Mouse (Mus musculus) embryonic fibroblast, embryonic 13.5 days (primary cell): ENCODE results near the gene Pdyn. TPM values are rescaled to one million over a fixed set of nuclear protein-coding genes. Genes with fewer than 3 reads are reported as not detected.

Experiments
- H3K27ac ChIP-seq: 2 replicates; pipeline ENCODE4 v1.5.1; 2012; ENCODE audit warnings: low read length, control low read depth, inconsistent platforms; ENCODE audit not compliant: insufficient read depth
- H3K4me1 ChIP-seq: 2 replicates; pipeline ENCODE4 v1.6.1; 2011; ENCODE audit warnings: low read length; ENCODE audit not compliant: control insufficient read depth, insufficient read depth
- H3K4me3 ChIP-seq: 2 replicates; pipeline ENCODE4 v1.5.1; 2011; ENCODE audit warnings: mild to moderate bottlenecking, control low read depth, low read length; ENCODE audit not compliant: insufficient read depth
- CTCF ChIP-seq: IDR thresholded peaks from 2 replicates; pipeline ENCODE4 v1.5.1; 2011; ENCODE audit warnings: mild to moderate bottlenecking, control low read depth, low read length, moderate library complexity, borderline replicate concordance; ENCODE audit not compliant: insufficient read depth
- POLR2A ChIP-seq: IDR thresholded peaks from 2 replicates; pipeline ENCODE4 v1.6.1; 2011; ENCODE audit warnings: low read depth, mild to moderate bottlenecking, control low read depth, low read length, moderate library complexity
- polyA plus RNA-seq: library from polyadenylated mRNA; stranded (reverse); fragments of >200 nt; gene quantifications from 2 replicates; pipeline ENCODE4 v1.2.4, GENCODE M21; 2011; ENCODE audit warnings: low read depth; ENCODE audit not compliant: missing spikeins, insufficient read length

The Pdyn gene
- polyA plus RNA-seq = not detected in 2 replicates

DNA sequence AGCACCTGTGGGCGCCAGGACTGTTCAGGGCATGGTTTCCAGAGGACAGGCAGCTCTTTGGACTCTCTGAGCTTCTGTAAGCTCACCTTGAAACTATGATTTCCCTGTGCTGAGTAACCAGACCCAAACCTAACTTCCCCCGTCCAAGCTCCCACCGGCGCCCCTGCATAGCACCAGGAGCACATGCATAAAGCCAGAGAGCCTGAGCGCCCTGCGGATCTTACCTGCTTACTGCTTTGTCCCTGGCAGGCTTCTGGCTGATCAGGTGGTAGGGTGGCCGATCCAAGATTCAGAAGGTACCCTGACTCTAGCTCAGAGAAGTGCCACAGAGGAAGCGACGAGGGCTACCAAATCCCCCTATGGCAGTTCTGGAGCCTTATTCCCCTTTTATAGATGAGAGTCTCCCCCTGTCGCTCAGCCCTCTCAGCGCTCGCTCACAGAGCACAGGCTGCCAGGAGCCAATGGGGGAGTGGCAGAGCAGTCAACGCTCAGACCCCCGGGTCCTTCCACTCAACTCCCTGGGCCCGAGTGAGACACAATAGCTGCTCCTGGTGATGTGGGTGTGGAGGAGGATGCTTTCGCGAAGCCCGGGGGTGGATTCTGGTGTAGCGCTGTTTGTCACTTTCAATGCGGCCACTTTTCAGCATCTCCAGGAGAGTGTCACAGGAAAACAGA is at the start of gene Pdyn:
Pdyn (minus strand) TSS at position 361 of the 675 bp plus-strand sequence.
- no peak within 1 kb of the TSS for H3K27ac ChIP-seq
- H3K4me3 ChIP-seq = no peak within 1 kb of the TSS
- H3K4me1 ChIP-seq = no peaks in the 10 kb centered on the region
- TF ChIP-seq POLR2A = no peak
- no peak for TF ChIP-seq CTCF

DNA sequence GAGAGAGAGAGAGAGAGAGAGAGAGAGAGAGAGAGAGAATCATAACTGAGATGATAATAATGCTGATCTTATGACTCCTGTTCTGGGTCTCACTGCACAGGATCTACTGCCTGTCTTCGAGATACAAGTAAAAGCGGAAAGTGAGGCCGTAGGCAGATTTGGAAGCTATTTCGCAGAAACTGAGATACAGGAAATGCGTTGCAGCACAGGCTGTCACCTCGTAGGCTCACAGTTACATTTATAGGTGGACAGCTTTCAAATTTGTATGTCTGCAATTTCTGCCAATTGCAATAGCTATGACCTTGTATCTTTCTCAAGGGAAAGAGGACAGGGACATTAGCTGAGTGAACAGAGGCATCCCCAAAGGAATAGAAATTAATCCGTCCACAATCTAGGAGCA is 42.4 kb upstream of the Pdyn start:
- no peak for TF ChIP-seq CTCF
- TF ChIP-seq POLR2A = no peak
- no peaks in the 10 kb centered on the region for H3K4me1 ChIP-seq
- H3K27ac ChIP-seq = no peak overlapping the region

DNA sequence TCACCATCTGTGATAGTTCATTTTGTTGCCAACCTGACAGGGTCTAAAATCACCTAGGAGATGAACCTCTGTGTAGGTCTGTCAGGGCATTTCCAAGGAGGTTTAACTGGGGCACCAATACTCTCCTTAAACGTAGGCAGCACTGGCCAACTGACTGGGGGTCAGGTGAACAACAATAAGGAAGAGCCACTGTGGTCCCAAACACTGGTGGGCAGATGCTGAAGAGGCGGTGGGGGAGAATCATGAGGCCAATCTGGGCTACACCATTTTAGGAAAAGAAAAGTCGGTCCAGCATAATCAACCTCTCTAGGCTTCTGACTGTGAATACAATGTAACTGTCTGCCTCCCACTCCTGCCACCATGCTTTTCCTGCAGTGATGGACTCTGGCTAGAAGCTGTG is 40.9 kb upstream of the Pdyn start:
- Histone ChIP-seq H3K4me3 (no peak overlapping the region), H3K27ac (no peak overlapping the region), H3K4me1 (no peaks in the 10 kb centered on the region)
- TF ChIP-seq POLR2A (no peak), CTCF (no peak)

More for the DNA sequence above, 42.4 kb upstream of the Pdyn start:
- no peak overlapping the region for H3K4me3 ChIP-seq

DNA sequence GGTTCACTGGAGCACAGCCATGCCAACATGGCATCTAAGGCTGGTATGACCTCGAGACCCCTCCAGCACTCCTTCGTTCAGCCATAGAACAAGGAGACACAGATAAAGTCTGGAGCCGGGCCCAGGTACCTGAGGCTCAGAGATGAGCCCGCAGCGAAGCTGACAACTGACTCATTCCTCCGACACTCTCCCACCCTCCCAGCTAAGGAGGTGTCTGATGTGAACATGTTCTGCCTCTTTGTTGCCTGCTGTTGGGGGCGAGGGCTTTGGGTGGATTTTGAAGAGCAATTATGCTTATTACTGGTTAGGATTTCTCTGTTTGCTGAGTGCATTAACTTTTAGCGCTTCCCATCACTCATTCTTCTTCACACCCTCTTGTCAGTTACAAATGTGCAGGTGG is 34.4 kb upstream of the Pdyn start:
- TF ChIP-seq CTCF (no peak), POLR2A (no peak)
- H3K4me3 ChIP-seq = no peak overlapping the region
- H3K27ac ChIP-seq = no peak overlapping the region
- H3K4me1 ChIP-seq = no peaks in the 10 kb centered on the region

DNA sequence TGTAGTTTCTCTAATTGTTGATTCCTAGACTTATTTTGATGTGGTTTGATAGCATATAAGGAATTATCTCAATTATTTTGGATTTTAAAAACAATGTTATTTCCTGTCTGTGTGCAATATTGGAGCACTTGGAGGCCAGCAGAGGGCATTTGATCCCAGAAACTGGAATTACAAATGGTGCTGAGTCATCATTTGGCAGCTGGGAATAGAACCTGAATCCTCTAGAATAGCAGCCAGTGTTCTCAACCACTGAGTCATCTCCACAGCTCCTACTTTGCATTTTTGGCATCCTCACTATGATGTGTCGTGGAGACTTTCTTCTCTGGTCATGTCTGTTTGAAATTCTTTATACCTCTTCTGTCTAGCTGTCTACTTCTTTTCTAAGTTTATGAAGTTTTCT is 30.0 kb upstream of the Pdyn start:
- no peak overlapping the region for H3K27ac ChIP-seq
- H3K4me1 ChIP-seq = no peaks in the 10 kb centered on the region
- no peak overlapping the region for H3K4me3 ChIP-seq
- no peak for TF ChIP-seq CTCF
- no peak for TF ChIP-seq POLR2A

DNA sequence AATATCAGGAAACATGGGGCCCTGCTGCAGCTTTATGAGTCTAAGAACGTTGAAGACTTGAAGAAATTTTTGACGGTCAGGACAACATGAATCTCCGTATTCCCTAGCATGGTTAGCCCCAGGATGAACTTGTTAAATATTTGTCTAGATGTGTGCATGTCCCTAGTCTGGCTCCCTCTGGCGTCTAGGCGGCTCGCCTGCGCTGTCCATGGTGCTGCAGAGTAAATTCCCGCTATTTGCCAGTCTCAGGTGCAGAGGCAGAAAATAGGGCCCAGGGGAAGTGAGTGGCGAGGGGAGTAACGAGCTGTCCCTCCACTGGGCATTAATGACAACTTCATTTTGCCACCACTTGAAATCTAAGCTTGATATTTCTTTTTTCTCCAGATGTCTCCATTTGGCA is 16.0 kb upstream of the Pdyn start:
- TF ChIP-seq POLR2A = no peak
- peak; percentile 85 for TF ChIP-seq CTCF
- Histone ChIP-seq H3K4me3 (no peak overlapping the region), H3K27ac (no peak overlapping the region), H3K4me1 (no peaks in the 10 kb centered on the region)

DNA sequence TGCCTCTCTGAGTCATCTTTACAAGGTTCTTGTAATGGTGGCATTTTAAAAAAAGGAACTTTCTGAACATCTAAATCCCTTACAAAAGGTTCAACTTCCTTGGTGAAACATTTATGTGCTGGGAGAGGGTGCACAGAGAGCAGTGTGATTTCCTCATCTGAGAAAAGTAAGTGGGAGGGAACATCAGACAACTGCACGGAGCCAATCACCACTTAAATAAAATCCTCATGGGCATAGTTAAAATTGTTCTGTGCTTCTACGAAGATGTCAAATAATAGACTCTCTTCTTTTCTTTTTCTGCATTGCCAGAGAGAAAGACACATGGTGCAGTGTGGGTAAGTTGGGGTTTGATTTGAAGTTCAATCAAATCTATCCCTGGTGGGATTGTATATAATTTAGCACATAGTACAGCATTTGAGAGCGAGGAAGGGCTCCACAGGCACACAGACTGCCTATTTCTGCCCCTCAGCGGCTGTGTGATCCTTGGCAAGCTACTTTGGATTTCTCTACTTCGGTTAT is 13.4 kb upstream of the Pdyn start:
- TF ChIP-seq CTCF (no peak), POLR2A (no peak)
- H3K4me3 ChIP-seq = no peak overlapping the region
- H3K4me1 ChIP-seq = no peaks in the 10 kb centered on the region
- H3K27ac ChIP-seq = no peak overlapping the region

DNA sequence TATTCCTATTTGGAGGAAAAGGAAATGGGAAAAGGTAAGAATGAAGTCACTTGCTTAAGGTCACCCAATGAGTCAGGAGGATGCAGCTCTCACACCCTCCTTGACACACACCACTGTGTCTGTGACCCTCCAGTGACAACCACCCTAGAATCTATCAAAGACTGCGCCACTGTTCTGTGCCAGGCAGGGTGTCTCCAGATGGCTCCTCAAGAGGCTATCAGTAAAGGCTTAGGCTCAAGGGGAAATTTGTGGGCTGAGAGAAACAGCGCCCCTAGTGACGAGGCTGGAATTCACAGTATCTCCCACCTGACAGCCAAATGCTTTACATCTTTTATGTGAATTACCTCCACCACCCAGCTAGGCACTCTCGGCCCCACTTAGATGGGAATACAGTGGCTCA is 3.6 kb downstream of the Pdyn start:
- Histone ChIP-seq H3K4me1 (no peaks in the 10 kb centered on the region), H3K4me3 (no peak overlapping the region), H3K27ac (no peak overlapping the region)
- TF ChIP-seq CTCF (peak; percentile 30; the same call in 1 of the 2 replicates), POLR2A (no peak)

DNA sequence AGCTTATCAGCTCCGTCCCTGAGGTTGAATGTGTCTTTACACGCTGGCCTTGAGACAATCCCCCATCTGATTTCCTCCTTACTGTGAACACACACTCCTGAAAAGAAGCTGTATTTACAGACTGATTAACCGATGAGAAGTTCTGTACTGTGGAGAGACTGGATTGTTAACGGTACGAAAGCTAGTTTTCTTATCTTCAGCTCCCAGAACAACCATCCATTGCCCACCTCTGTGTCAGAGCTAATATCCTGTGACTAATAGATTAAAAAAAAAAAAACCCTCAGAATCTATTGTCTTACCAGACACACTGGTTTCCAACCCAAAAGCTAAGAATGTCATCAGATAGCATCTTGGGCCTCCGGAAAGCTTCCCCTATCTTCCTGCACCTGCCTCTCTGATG is 5.3 kb downstream of the Pdyn start:
- Histone ChIP-seq H3K27ac (no peak overlapping the region), H3K4me1 (no peaks in the 10 kb centered on the region), H3K4me3 (no peak overlapping the region)
- TF ChIP-seq CTCF (no peak), POLR2A (no peak)

DNA sequence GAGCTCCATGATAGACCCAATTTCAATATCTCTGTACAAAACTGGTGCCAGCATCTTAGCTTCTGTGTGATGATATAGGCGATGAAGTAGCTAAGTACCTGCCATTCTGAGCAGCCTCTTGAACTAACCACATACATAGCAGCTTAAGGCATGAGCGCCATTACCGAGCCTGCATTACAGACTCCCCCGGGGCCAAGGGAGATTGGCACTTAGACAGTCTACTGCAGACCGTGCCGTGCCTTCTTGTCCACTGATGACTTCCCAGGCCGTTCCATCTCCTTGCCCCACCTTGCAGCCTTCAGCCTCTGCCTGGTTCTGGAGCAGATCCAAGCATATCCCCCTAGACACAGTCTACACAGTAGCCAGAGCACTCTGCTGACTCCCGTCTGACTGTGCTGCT is 7.0 kb downstream of the Pdyn start:
- Histone ChIP-seq H3K27ac (no peak overlapping the region), H3K4me1 (no peaks in the 10 kb centered on the region), H3K4me3 (no peak overlapping the region)
- TF ChIP-seq CTCF (no peak), POLR2A (no peak)

DNA sequence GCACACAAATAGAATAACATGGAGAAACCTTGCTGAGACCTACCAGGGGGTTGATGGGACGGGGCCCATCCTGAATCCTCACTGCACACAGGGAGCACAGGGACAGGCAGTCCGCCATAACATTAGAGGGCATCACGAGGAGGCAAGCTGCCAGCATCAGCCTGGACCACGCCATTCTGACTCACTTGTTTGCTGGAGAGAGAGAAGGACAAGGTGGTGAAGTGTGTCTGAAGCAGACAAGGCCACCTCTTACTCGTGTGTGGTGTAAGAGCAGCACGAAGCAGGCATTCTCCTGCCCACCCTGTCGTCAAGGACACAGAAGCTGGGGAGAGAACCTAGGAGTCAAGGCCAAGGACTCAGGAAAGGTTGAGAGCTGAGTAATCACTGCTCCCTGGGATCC is 9.9 kb downstream of the Pdyn start:
- H3K27ac ChIP-seq = no peak overlapping the region
- TF ChIP-seq POLR2A (no peak), CTCF (no peak)
- no peaks in the 10 kb centered on the region for H3K4me1 ChIP-seq
- no peak overlapping the region for H3K4me3 ChIP-seq
